Mouse (Mus musculus): ENCODE results near the gene Gm20823. TPM values are rescaled to one million over a fixed set of nuclear protein-coding genes. Genes with fewer than 3 reads are reported as not detected.
"Not testable (repeated sequence)": the region's sequence is repeated elsewhere in the genome, so short reads cannot be mapped to it uniquely, and the experiment has no call there.

The Gm20823 gene
- polyA plus RNA-seq (2015; fragmentation: Nextera tagmentation; extraction: Ambion mirVana): not detected in 2 replicates

DNA sequence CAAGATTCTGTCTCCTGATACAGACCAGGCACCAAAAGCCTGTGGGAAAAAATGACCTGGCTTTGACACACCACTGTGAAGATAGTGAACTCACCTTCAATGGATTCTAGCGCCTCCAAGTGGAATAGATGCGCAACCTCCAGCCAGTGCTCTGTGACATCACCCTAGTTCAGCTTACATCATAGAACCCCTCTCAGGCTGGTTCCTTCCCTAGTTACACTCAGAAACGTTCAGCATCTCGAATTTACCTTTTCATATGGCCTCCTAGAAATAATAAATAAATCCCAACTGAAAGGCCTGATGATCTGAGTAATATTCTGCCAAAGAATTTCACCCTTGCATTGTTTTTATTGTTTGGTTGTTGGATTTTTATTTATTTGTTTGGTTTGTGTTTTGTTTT, at the start of gene Gm20823:
Gene Gm20823, minus strand, starts transcription at position 101 of the 400 bp plus-strand sequence.
- not testable (repeated sequence) for H3K27ac ChIP-seq; H3K9ac ChIP-seq; H3K36me3 ChIP-seq; ATAC-seq; H3K4me3 ChIP-seq (replicated peaks); H3K27me3 ChIP-seq (replicated peaks); H3K4me2 ChIP-seq (replicated peaks); H3K4me1 ChIP-seq (replicated peaks); H3K9me3 ChIP-seq
- no CpG with 5 or more reads among the region's 4 CpGs for WGBS
